Mouse (Mus musculus): Measurements from ENCODE around the gene Tmtc2. TPM values are rescaled to one million over a fixed set of nuclear protein-coding genes. Genes with fewer than 3 reads are reported as not detected.

Gene Tmtc2
- polyA plus RNA-seq, 1 experiment, result 5.2 TPM

DNA sequence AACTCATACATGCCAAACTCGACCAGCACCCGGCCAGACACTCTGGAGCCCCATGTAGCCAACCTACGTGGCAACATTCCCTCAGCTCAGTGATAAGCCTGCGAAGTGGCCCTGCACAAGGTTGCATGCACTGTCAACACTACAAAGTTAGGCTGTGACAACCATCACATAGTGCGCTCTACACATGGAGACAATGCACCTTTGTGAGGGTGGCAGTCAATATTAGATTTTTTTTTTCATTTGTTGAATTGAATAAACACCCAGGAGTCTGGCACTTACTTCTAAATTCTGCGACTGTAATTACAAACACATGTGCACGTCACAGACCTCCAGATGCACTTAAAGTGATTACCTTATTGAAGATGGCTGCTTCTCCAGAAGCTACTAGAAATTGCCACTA is 41.5 kb downstream of the Tmtc2 start:
- no peak overlapping the region for H3K4me3 ChIP-seq (ENCODE audit: insufficient read depth, low read length)
- TF ChIP-seq CTCF (IDR thresholded peaks at IDR 0.05; ENCODE audit: extremely low read depth, insufficient read depth, low read length), result no peak
- TF ChIP-seq POLR2A (IDR thresholded peaks at IDR 0.05; ENCODE audit: extremely low read depth, insufficient read depth, low read length), result no peak
- H3K4me1 ChIP-seq (ENCODE audit: control insufficient read depth, insufficient read depth, low read length), result no peaks in the 10 kb centered on the region
- H3K27ac ChIP-seq (ENCODE audit: insufficient read depth, low read length), result no peak overlapping the region

DNA sequence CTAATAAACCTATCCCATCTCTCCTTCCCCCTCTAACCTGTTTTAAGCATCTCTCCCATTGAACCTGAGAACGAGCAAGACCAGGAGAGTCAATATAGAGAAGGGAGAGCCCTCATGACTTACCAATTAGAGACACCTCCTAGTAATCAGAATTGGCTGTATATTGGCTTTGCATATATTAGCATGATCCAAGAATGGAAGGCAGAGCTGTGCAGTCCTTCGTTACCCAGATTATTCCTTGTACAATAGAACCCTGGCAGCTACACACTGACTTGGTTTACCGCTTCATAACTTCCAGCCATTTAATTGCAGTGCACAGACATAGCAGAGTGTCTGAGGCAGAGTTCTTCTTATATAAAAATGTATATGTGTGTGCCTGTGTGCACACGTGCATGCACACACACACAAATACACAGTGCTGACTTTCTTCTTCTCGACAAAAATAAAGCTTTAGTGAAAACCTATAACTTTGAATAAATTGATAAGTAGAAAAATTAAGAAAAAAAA is 42.2 kb downstream of the Tmtc2 start:
- no peaks in the 10 kb centered on the region for H3K4me1 ChIP-seq (ENCODE audit: control insufficient read depth, insufficient read depth, low read length)
- H3K4me3 ChIP-seq (ENCODE audit: insufficient read depth, low read length), result no peak overlapping the region
- TF ChIP-seq POLR2A (IDR thresholded peaks at IDR 0.05; ENCODE audit: extremely low read depth, insufficient read depth, low read length) (no peak), CTCF (IDR thresholded peaks at IDR 0.05; ENCODE audit: extremely low read depth, insufficient read depth, low read length) (no peak)
- H3K27ac ChIP-seq (ENCODE audit: insufficient read depth, low read length), result no peak overlapping the region

DNA sequence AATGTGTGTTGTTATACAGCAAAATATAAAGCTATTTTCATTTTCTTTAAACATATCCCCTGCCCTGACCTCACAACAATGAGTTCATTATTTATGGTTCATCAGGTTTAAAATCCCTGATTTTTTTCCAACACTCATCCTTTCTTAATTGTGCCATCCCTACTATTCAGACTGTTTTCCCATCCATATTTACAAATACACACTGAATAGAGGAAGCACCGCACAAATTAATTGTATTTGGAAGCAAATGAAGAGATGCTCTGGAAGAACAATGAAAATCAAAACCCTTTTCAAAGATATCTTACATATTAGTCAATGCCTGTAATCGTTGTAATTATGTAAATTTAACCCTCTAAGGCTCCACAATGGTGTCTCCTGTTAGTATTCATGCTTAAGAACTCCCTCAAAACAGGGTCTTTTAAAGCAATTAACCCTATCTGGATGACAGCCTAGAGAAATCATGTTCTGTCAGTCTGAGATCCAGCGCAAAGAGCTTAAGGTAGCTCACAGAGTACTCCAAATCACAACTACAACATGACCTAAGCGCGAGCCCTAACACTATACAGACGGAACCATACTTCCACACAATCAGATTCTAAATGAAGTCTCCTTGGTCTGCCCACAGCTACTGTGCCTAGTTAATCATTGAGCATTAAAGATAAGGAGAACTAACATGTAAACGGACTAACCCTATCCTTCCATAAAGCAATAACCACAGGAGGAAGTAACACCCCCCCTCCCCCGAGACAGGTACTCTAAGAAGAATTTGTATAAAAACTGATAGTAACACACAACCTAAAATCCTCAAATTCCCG is 43.0 kb downstream of the Tmtc2 start:
- TF ChIP-seq CTCF (IDR thresholded peaks at IDR 0.05; ENCODE audit: extremely low read depth, insufficient read depth, low read length) (no peak), POLR2A (IDR thresholded peaks at IDR 0.05; ENCODE audit: extremely low read depth, insufficient read depth, low read length) (no peak)
- Histone ChIP-seq H3K4me1 (ENCODE audit: control insufficient read depth, insufficient read depth, low read length) (no peaks in the 10 kb centered on the region), H3K4me3 (ENCODE audit: insufficient read depth, low read length) (no peak overlapping the region), H3K27ac (ENCODE audit: insufficient read depth, low read length) (no peak overlapping the region)

DNA sequence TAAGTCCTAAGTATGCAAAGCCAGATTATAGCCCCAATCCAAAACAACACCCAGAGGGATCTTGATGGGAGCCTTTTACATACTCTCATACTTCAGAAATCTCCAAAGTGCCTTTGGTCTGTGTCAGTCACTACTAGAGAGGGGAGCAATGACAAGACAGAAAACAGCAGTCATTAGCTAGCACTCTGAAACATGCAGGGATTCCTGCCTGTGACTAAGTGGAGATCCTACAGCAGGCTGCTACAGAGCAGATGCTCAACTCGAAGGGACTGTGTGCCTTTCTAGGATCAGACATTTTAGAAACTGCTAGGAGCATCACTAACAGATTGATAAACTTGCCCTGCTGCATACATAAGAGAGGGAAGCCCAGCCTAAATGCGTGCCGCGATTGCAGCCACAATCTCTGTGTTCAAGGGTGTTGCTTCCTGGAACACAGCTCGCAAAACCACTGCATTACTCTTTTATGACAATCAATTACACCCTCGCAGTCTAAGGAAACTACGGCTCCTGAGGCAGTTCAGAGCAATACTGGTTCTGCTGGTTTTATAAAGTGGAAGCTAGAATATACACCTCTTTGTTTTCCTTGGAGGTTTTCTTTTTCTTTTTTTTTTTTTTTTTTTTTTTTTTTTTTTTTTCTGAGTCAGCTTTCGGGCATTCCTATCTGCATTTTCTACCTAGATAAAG is 50.7 kb downstream of the Tmtc2 start:
- no peak overlapping the region for H3K27ac ChIP-seq (ENCODE audit: insufficient read depth, low read length)
- no peaks in the 10 kb centered on the region for H3K4me1 ChIP-seq (ENCODE audit: control insufficient read depth, insufficient read depth, low read length)
- no peak for TF ChIP-seq POLR2A (IDR thresholded peaks at IDR 0.05; ENCODE audit: extremely low read depth, insufficient read depth, low read length)
- TF ChIP-seq CTCF (IDR thresholded peaks at IDR 0.05; ENCODE audit: extremely low read depth, insufficient read depth, low read length), result no peak
- no peak overlapping the region for H3K4me3 ChIP-seq (ENCODE audit: insufficient read depth, low read length)

DNA sequence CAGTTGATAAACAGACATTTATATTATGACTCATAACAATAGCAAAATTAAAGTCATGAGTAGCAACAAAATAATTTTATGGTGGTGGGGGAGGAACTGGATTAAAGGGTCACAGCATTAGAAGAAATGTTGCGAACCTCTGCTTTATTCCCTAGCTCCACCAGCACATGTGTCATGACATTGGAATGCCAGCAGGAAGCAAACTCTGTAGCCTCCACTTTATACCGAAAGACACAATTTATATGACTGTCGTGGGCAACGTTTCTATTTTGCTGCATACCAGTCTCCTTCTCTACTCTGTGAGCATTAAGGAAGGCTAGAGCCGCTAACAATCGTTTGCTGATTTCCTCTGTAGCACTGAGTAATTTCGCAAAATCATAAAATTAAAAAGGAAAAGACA is 51.8 kb downstream of the Tmtc2 start:
- no peaks in the 10 kb centered on the region for H3K4me1 ChIP-seq (ENCODE audit: control insufficient read depth, insufficient read depth, low read length)
- H3K27ac ChIP-seq (ENCODE audit: insufficient read depth, low read length), result no peak overlapping the region
- no peak overlapping the region for H3K4me3 ChIP-seq (ENCODE audit: insufficient read depth, low read length)
- no peak for TF ChIP-seq CTCF (IDR thresholded peaks at IDR 0.05; ENCODE audit: extremely low read depth, insufficient read depth, low read length)
- TF ChIP-seq POLR2A (IDR thresholded peaks at IDR 0.05; ENCODE audit: extremely low read depth, insufficient read depth, low read length), result no peak

DNA sequence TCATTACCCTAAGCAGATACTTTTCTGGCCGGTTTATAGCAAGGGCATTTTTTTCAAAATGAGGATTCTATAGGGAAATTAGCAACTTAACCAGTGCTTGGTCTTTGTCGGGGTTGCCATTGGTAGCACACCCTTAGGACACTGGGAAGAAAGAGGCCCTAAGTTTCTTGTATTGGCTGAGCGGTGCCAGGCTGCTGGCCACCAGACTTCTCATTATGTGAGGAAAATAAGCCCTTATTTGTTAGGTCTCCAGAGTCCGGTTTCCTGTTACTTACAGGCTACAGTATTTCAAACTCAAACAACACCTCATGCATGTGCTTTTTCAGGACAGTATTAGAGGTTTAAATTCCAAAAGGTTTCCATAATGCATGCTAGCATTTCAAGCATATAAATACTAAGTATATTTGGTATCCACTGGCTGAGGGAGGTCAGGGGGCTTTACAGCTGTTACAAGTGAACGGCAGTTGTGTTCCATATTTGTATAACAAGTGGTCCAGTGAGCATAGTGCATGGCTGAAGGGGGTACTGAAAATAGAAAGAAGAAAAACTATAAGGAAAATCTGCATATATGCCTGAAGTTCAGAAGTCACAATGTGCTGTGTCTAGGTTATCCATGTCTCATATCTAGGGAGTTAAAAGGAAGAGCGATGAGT is 55.0 kb downstream of the Tmtc2 start:
- Histone ChIP-seq H3K4me1 (ENCODE audit: control insufficient read depth, insufficient read depth, low read length) (no peaks in the 10 kb centered on the region), H3K27ac (ENCODE audit: insufficient read depth, low read length) (no peak overlapping the region), H3K4me3 (ENCODE audit: insufficient read depth, low read length) (no peak overlapping the region)
- no peak for TF ChIP-seq POLR2A (IDR thresholded peaks at IDR 0.05; ENCODE audit: extremely low read depth, insufficient read depth, low read length)

DNA sequence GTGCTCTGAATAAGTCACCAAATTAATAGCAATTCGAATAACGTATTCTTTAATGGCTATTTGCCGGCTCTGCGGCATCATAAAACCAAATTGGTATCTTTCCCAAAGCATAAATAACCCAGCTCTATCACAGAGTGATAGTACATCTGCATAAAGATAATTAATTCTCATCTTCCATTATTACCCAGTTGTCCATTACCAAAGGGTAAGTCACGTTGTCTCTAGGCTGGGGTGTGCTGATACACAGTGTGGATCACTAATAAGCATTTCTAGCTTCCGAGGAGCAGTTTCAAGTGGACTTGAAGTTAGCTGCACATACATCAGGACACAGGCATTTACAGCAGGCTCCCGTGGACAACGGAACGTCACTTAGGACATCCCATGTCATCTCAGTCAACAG is 56.1 kb downstream of the Tmtc2 start:
- TF ChIP-seq POLR2A (IDR thresholded peaks at IDR 0.05; ENCODE audit: extremely low read depth, insufficient read depth, low read length) (no peak), CTCF (IDR thresholded peaks at IDR 0.05; ENCODE audit: extremely low read depth, insufficient read depth, low read length) (no peak)
- H3K4me1 ChIP-seq (ENCODE audit: control insufficient read depth, insufficient read depth, low read length), result no peaks in the 10 kb centered on the region
- H3K4me3 ChIP-seq (ENCODE audit: insufficient read depth, low read length), result no peak overlapping the region
- H3K27ac ChIP-seq (ENCODE audit: insufficient read depth, low read length), result no peak overlapping the region

DNA sequence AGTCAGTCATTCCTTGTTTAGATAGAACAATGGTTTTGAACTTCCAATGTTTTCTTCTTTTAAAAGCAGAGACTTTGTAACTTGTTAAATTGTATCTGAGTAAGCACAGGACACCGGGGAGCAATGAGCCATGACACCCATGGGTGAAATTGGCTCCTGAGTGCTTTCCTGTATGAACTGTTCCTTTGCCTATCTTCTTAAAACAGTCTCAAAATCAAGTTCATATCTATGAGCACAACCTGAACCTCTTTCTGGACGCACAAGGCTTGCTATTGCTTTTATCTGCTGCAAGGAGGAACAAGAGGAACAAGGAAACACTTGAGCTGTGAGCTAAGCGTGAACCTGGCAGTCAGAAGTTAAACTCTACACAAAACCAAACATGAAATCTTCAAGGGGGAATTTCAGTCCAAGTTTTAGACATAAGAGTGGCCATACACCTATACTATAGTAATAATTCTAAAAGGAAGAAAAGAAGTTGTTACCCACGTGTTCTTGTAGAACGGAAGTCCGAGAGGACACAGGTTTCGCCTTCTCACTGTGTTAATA is 60.4 kb downstream of the Tmtc2 start:
- TF ChIP-seq POLR2A (IDR thresholded peaks at IDR 0.05; ENCODE audit: extremely low read depth, insufficient read depth, low read length) (no peak), CTCF (IDR thresholded peaks at IDR 0.05; ENCODE audit: extremely low read depth, insufficient read depth, low read length) (no peak)
- peaks cover 1% of the 10 kb centered on the region; the same call in 1 of the 2 replicates for H3K4me1 ChIP-seq (ENCODE audit: control insufficient read depth, insufficient read depth, low read length)
- no peak overlapping the region for H3K27ac ChIP-seq (ENCODE audit: insufficient read depth, low read length)
- H3K4me3 ChIP-seq (ENCODE audit: insufficient read depth, low read length), result no peak overlapping the region

DNA sequence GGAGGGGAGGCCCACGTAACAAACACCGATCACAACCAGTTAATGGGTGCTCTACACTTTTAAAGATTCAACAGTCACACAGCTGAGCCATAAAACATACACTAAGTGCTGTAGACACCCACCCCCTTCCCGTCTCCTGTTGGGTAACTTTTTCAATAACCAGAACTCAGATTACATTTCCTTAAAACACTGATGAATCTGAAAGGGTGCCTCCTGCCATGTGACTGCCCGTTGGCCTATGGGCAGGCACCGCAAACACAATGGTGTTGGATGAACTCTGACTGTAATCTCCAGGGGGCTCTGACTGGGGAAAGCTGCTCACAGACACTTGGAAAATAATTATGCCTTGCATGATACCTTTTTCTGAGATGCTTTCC is 64.4 kb downstream of the Tmtc2 start:
- Histone ChIP-seq H3K27ac (ENCODE audit: insufficient read depth, low read length) (no peak overlapping the region), H3K4me3 (ENCODE audit: insufficient read depth, low read length) (no peak overlapping the region), H3K4me1 (ENCODE audit: control insufficient read depth, insufficient read depth, low read length) (peaks cover 1% of the 10 kb centered on the region; the same call in 1 of the 2 replicates)
- TF ChIP-seq POLR2A (IDR thresholded peaks at IDR 0.05; ENCODE audit: extremely low read depth, insufficient read depth, low read length) (no peak), CTCF (IDR thresholded peaks at IDR 0.05; ENCODE audit: extremely low read depth, insufficient read depth, low read length) (no peak)

Measured in cortical plate, adult 2 months (tissue).